Mouse (Mus musculus) MEL (cell line): ENCODE measurements around the gene Tmem179b. TPM values are rescaled to one million over a fixed set of nuclear protein-coding genes. Genes with fewer than 3 reads are reported as not detected.

ENCODE experiments used
- DNase-seq: peaks from one replicate; pipeline ENCODE4 v3.0.0; 2011; ENCODE audit warnings: low read depth, low spot score
- H3K27ac ChIP-seq: 2 replicates; pipeline ENCODE4 v1.5.1; 2012; ENCODE audit warnings: low read depth, mild to moderate bottlenecking, control low read depth, low read length, moderate library complexity; ENCODE audit not compliant: control insufficient read depth
- H3K27me3 ChIP-seq, 2 experiments: fragments of 150-350 bp in 1 of 2; sonication (generic) in 1 of 2; 2 replicates each; pipeline ENCODE4 v1.6.1; 2012; ENCODE audit warnings: low read length in 2 of 2, mild to moderate bottlenecking in 2 of 2, improper control_type of control experiment in 1 of 2, moderate library complexity in 1 of 2; ENCODE audit not compliant: insufficient read depth in 2 of 2, control insufficient read depth in 1 of 2
- H3K36me3 ChIP-seq, 2 experiments: 2 replicates each; pipeline ENCODE4 v1.6.1; 2012 to 2014; ENCODE audit warnings: low read length in 2 of 2, improper control_type of control experiment in 1 of 2, inconsistent platforms in 1 of 2, mild to moderate bottlenecking in 1 of 2; ENCODE audit not compliant: insufficient read depth in 2 of 2, control insufficient read depth in 1 of 2
- H3K4me1 ChIP-seq, 2 experiments: fragments of 150-350 bp in 1 of 2; sonication (generic) in 1 of 2; 2 replicates each; pipeline ENCODE4 v1.6.1; 2012; ENCODE audit warnings: low read length in 2 of 2, improper control_type of control experiment in 1 of 2, mild to moderate bottlenecking in 1 of 2; ENCODE audit not compliant: insufficient read depth in 2 of 2, control insufficient read depth in 1 of 2
- H3K4me3 ChIP-seq, 2 experiments: fragments of 150-350 bp in 1 of 2; sonication (generic) in 1 of 2; 2 replicates each; pipeline ENCODE4 v1.5.1; 2012; ENCODE audit warnings: low read depth in 2 of 2, low read length in 2 of 2, mild to moderate bottlenecking in 2 of 2, moderate library complexity in 2 of 2, control low read depth in 1 of 2, improper control_type of control experiment in 1 of 2; ENCODE audit not compliant: control insufficient read depth in 1 of 2, insufficient read depth in 1 of 2
- H3K79me2 ChIP-seq: 2 replicates; pipeline ENCODE4 v1.6.1; 2012; ENCODE audit warnings: mild to moderate bottlenecking, low read length, moderate library complexity; ENCODE audit not compliant: control insufficient read depth, poor library complexity, insufficient read depth
- H3K9ac ChIP-seq: 2 replicates; pipeline ENCODE4 v1.6.1; 2012; ENCODE audit warnings: low read depth, mild to moderate bottlenecking, control low read depth, low read length, moderate library complexity; ENCODE audit not compliant: control insufficient read depth, poor library complexity, severe bottlenecking
- H3K9me3 ChIP-seq: fragments of 150-350 bp; sonication (generic); replicated peaks from 2 replicates; pipeline ENCODE4 v1.6.1; 2012; ENCODE audit warnings: mild to moderate bottlenecking, low read length, improper control_type of control experiment, moderate library complexity; ENCODE audit not compliant: insufficient read depth
- BHLHE40 ChIP-seq: IDR thresholded peaks from 2 replicates; pipeline ENCODE4 v1.6.1; 2012; ENCODE audit warnings: low read depth, mild to moderate bottlenecking, inconsistent platforms, low read length, improper control_type of control experiment, borderline replicate concordance
- ELF1 ChIP-seq: IDR thresholded peaks from 2 replicates; pipeline ENCODE4 v1.6.1; 2014; ENCODE audit warnings: low read depth, mild to moderate bottlenecking, inconsistent platforms, low read length, improper control_type of control experiment, moderate library complexity
- ETS1 ChIP-seq: IDR thresholded peaks from 2 replicates; pipeline ENCODE4 v1.6.1; 2012; ENCODE audit warnings: low read depth, mild to moderate bottlenecking, inconsistent platforms, low read length, improper control_type of control experiment, moderate library complexity
- GABPA ChIP-seq: IDR thresholded peaks from 2 replicates; pipeline ENCODE4 v1.6.1; 2012; ENCODE audit warnings: low read depth, mild to moderate bottlenecking, inconsistent platforms, low read length, improper control_type of control experiment, moderate library complexity
- GATA1 ChIP-seq: IDR thresholded peaks from 2 replicates; pipeline ENCODE4 v1.6.1; 2011; ENCODE audit warnings: low read depth, low read length, improper control_type of control experiment
- KAT2A ChIP-seq: conservative IDR thresholded peaks from 2 replicates; pipeline ENCODE4 v1.6.1; 2012; ENCODE audit warnings: low read depth, low read length, improper control_type of control experiment, inconsistent platforms
- MAX ChIP-seq: IDR thresholded peaks from 2 replicates; pipeline ENCODE4 v1.6.1; 2011; ENCODE audit warnings: low read length, improper control_type of control experiment
- MEF2A ChIP-seq: IDR thresholded peaks from 2 replicates; pipeline ENCODE4 v1.6.1; 2014; ENCODE audit warnings: low read depth, mild to moderate bottlenecking, inconsistent platforms, low read length, improper control_type of control experiment; ENCODE audit not compliant: poor library complexity, insufficient replicate concordance, severe bottlenecking; ENCODE audit errors: extremely low read depth
- MXI1 ChIP-seq: IDR thresholded peaks from 2 replicates; pipeline ENCODE4 v1.6.1; 2011; ENCODE audit warnings: mild to moderate bottlenecking, low read depth, low read length, improper control_type of control experiment
- MYC ChIP-seq: IDR thresholded peaks from 2 replicates; pipeline ENCODE4 v1.6.1; 2011; ENCODE audit warnings: low read depth, mild to moderate bottlenecking, low read length, improper control_type of control experiment, moderate library complexity
- NELFE ChIP-seq: IDR thresholded peaks from 2 replicates; pipeline ENCODE4 v1.6.1; 2011; ENCODE audit warnings: low read depth, low read length, improper control_type of control experiment
- NRF1 ChIP-seq: IDR thresholded peaks from 2 replicates; pipeline ENCODE4 v1.6.1; 2014; ENCODE audit warnings: low read depth, mild to moderate bottlenecking, inconsistent platforms, low read length, improper control_type of control experiment, moderate library complexity; ENCODE audit not compliant: poor library complexity, insufficient read depth, severe bottlenecking
- SIN3A ChIP-seq: IDR thresholded peaks from 2 replicates; pipeline ENCODE4 v1.6.1; 2012; ENCODE audit warnings: low read length, improper control_type of control experiment, inconsistent platforms
- TAL1 ChIP-seq: IDR thresholded peaks from 2 replicates; pipeline ENCODE4 v1.6.1; 2012; ENCODE audit warnings: mild to moderate bottlenecking, inconsistent platforms, low read length, moderate library complexity, mixed read lengths
- TBP ChIP-seq: IDR thresholded peaks from 2 replicates; pipeline ENCODE4 v1.8.0; 2011; ENCODE audit warnings: low read depth, low read length, improper control_type of control experiment
- ZC3H11A ChIP-seq: IDR thresholded peaks from 2 replicates; pipeline ENCODE4 v1.6.1; 2012; ENCODE audit warnings: low read depth, mild to moderate bottlenecking, inconsistent platforms, low read length, improper control_type of control experiment
- ZMIZ1 ChIP-seq: IDR thresholded peaks from 2 replicates; pipeline ENCODE4 v1.6.1; 2012; ENCODE audit warnings: low read depth, mild to moderate bottlenecking, inconsistent platforms, low read length, improper control_type of control experiment, moderate library complexity
- polyA plus RNA-seq, 2 experiments: library from polyadenylated mRNA; stranded (reverse) in 1 of 2; unstranded in 1 of 2; fragments of >175 nt in 1 of 2; fragments of >200 nt in 1 of 2; gene quantifications; 2 replicates each; pipeline versions ENCODE4 v1.2.1 to v1.2.4; 2012; ENCODE audit warnings: low replicate concordance in 2 of 2, low read depth in 1 of 2; ENCODE audit not compliant: insufficient read length in 2 of 2, insufficient read depth in 1 of 2, missing spikeins in 1 of 2
- total RNA-seq: library from RNA; depleted of rRNA; stranded (reverse); fragments of 300-350 nt; gene quantifications from 2 replicates; pipeline ENCODE4 v1.2.3, GENCODE M21; 2012; rRNA removed

The Tmem179b gene
- total and polyA plus RNA-seq, 3 experiments = 60.0 to 101 TPM; not detected in 1

DNA sequence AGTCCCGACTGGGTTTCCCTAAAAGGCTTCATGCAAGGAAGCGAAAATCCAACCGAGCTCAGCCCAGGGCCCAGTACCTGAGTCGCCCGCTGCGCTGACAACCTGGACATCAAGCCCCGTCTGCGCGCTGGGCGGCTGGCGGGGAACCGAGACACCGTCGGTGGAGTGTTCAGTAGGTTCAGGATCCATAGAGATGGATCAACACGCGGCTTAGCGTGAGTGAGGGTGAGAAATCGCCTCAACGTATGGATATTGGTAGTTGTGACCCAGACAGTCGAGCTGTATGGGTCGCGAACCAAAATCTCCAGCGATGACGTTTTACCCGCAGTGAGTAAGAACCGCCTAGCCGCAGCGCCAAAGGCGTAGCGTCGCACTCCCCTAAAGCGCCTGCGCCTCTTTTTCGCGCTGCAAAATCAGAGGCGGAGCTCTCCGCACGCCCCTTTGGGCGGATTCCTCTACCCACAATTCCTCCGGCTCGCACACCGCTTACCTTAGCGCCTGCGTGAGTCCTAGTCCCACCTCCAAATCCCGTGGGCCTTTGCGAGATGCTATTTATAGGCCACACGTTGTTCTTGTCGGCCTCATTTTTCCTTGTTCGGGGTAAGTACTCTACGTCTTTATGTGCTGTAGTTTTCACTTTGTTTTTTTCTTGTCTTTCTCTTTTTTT, 51.2 kb downstream of the Tmem179b start, which contains the start of gene Slc3a2 (continued):
- TF ChIP-seq NRF1 (peak; percentile 93), GABPA (no peak), NELFE (peak; percentile 99)

DNA sequence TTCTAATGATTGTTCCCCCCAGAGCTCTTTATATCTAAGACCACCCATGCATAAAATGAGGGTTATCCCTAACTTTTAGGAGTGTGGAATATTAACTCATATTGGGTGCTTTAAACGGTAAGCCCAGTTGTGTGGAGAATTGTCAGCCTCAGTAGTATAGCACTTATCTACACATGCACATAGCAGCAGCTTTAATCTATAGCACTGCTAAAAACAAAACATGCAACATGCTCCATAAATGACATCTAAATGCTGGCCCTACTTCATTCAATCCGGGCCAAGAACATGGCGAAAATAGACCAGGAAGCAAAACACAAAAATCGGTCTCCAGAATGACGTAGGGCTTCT, 51.7 kb downstream of the Tmem179b start:
- peaks cover 12 to 22% of the 10 kb centered on the region in 2 experiments for H3K36me3 ChIP-seq
- no peaks in the 10 kb centered on the region for H3K27me3 ChIP-seq
- H3K9ac ChIP-seq = peak overlapping the region; percentile 89
- H3K79me2 ChIP-seq = peaks cover 36% of the 10 kb centered on the region
- peak overlapping the region; percentile 51 to 83 for H3K4me3 ChIP-seq
- peaks cover 0 to 7% of the 10 kb centered on the region in 2 experiments; a peak in 1 of 4 replicates for H3K4me1 ChIP-seq
- peak; percentile 49; the same call in 1 of the 2 replicates for TF ChIP-seq MAX
- no peak for TF ChIP-seq ELF1
- peak; percentile 17; the same call in 1 of the 2 replicates for TF ChIP-seq TAL1
- no peak for TF ChIP-seq KAT2A
- TF ChIP-seq GATA1 = no peak
- no peak for TF ChIP-seq MEF2A
- no peak for TF ChIP-seq TBP
- peak; percentile 74; the same call in 1 of the 2 replicates for TF ChIP-seq MYC
- no peak for TF ChIP-seq ZC3H11A
- no peak for TF ChIP-seq NELFE
- TF ChIP-seq SIN3A = peak; percentile 88
- no peak for TF ChIP-seq ZMIZ1
- TF ChIP-seq MXI1 = peak; percentile 91
- no peak for TF ChIP-seq BHLHE40
- TF ChIP-seq ETS1 = 0 out of 2 replicates have a peak, but pooled peaks have one; percentile 25
- TF ChIP-seq, all 39 proteins: peak for 6
- no peak for DNase-seq
- Histone ChIP-seq H3K27ac (peak overlapping the region; percentile 94), H3K9me3 (no peaks in the 10 kb centered on the region)

Other genes with a start within 250 kb of the Tmem179b start
Only the 30 nearest of the 33 such genes appear.
- gene Slc22a6, start 156.4 kb downstream of the Tmem179b start, total RNA-seq = not detected in 2 replicates
- gene Slc22a6, start 156.4 kb downstream of the Tmem179b start, polyA plus RNA-seq = not detected
- under 0.01 TPM in 1 of 2 replicates, not detected in the other for gene Chrm1, start 110.7 kb downstream of the Tmem179b start, total RNA-seq
- gene Chrm1, start 110.7 kb downstream of the Tmem179b start, polyA plus RNA-seq = under 1 TPM in 1 of 2 experiments, not detected in 1; 0.01 TPM
- gene Slc3a2, start 51.1 kb downstream of the Tmem179b start, total RNA-seq = 164 and 253 TPM in 2 replicates
- 100 to 1,000 TPM; 428 to 670 TPM for gene Slc3a2, start 51.1 kb downstream of the Tmem179b start, polyA plus RNA-seq
- gene Wdr74, start 38.6 kb downstream of the Tmem179b start, total RNA-seq = 158 and 208 TPM in 2 replicates
- gene Wdr74, start 38.6 kb downstream of the Tmem179b start, polyA plus RNA-seq = 100 to 1,000 TPM; 208 to 803 TPM
- 3.0 and 3.3 TPM in 2 replicates for gene 1700092M07Rik, start 33.7 kb downstream of the Tmem179b start, total RNA-seq
- 1 to 10 TPM in 1 of 2 experiments, not detected in 1; 4.3 TPM for gene 1700092M07Rik, start 33.7 kb downstream of the Tmem179b start, polyA plus RNA-seq
- gene Stx5a, start 33.1 kb downstream of the Tmem179b start, total RNA-seq = 27.5 and 28.7 TPM in 2 replicates
- 10 to 100 TPM in 1 of 2 experiments, not detected in 1; 50.0 TPM for gene Stx5a, start 33.1 kb downstream of the Tmem179b start, polyA plus RNA-seq
- gene Nxf1, start 17.4 kb downstream of the Tmem179b start, total RNA-seq = 107 and 122 TPM in 2 replicates
- 100 to 1,000 TPM; 231 to 296 TPM for gene Nxf1, start 17.4 kb downstream of the Tmem179b start, polyA plus RNA-seq
- 7.5 and 7.8 TPM in 2 replicates for gene Tmem223, start 3.5 kb downstream of the Tmem179b start, total RNA-seq
- 10 to 100 TPM in 1 of 2 experiments, not detected in 1; 23.2 TPM for gene Tmem223, start 3.5 kb downstream of the Tmem179b start, polyA plus RNA-seq
- 15.3 and 18.3 TPM in 2 replicates for gene Taf6l, start 11.9 kb upstream of the Tmem179b start, total RNA-seq
- 10 to 100 TPM in 1 of 2 experiments, not detected in 1; 25.5 TPM for gene Taf6l, start 11.9 kb upstream of the Tmem179b start, polyA plus RNA-seq
- 165 and 188 TPM in 2 replicates for gene Polr2g, start 24.1 kb upstream of the Tmem179b start, total RNA-seq
- gene Polr2g, start 24.1 kb upstream of the Tmem179b start, polyA plus RNA-seq = 100 to 1,000 TPM in 1 of 2 experiments, not detected in 1; 181 TPM
- gene Zbtb3, start 28.1 kb upstream of the Tmem179b start, total RNA-seq = 2.6 and 2.9 TPM in 2 replicates
- gene Zbtb3, start 28.1 kb upstream of the Tmem179b start, polyA plus RNA-seq = 1 to 10 TPM in 1 of 2 experiments, not detected in 1; 2.4 TPM
- gene Ttc9c, start 44.9 kb upstream of the Tmem179b start, total RNA-seq = 22.9 and 24.2 TPM in 2 replicates
- gene Ttc9c, start 44.9 kb upstream of the Tmem179b start, polyA plus RNA-seq = 10 to 100 TPM in 1 of 2 experiments, not detected in 1; 29.8 TPM
- gene Hnrnpul2, start 45.5 kb upstream of the Tmem179b start, total RNA-seq = 39.4 and 44.6 TPM in 2 replicates
- gene Hnrnpul2, start 45.5 kb upstream of the Tmem179b start, polyA plus RNA-seq = 100 to 1,000 TPM; 106 to 174 TPM
- gene AC129217.1, start 55.3 kb upstream of the Tmem179b start, total RNA-seq = 0.23 TPM in 1 of 2 replicates, not detected in the other
- gene AC129217.1, start 55.3 kb upstream of the Tmem179b start, polyA plus RNA-seq = 10 to 100 TPM in 1 of 2 experiments, not detected in 1; 53.4 TPM
- 26.0 and 29.5 TPM in 2 replicates for gene Bscl2, start 63.0 kb upstream of the Tmem179b start, total RNA-seq
- gene Bscl2, start 63.0 kb upstream of the Tmem179b start, polyA plus RNA-seq = 10 to 100 TPM in 1 of 2 experiments, not detected in 1; 51.3 TPM
- gene Gng3, start 64.7 kb upstream of the Tmem179b start, total RNA-seq = 0.15 and 0.29 TPM in 2 replicates
- 1 to 10 TPM in 1 of 2 experiments, not detected in 1; 2.5 TPM for gene Gng3, start 64.7 kb upstream of the Tmem179b start, polyA plus RNA-seq
- 0.15 and 0.26 TPM in 2 replicates for gene Lrrn4cl, start 76.3 kb upstream of the Tmem179b start, total RNA-seq
- under 1 TPM in 1 of 2 experiments, not detected in 1; 0.54 TPM for gene Lrrn4cl, start 76.3 kb upstream of the Tmem179b start, polyA plus RNA-seq
- 179 and 187 TPM in 2 replicates for gene Ubxn1, start 97.0 kb upstream of the Tmem179b start, total RNA-seq
- 100 to 1,000 TPM in 1 of 2 experiments, not detected in 1; 366 TPM for gene Ubxn1, start 97.0 kb upstream of the Tmem179b start, polyA plus RNA-seq
- 46.3 and 49.4 TPM in 2 replicates for gene Uqcc3, start 106.5 kb upstream of the Tmem179b start, total RNA-seq
- 10 to 100 TPM in 1 of 2 experiments, not detected in 1; 55.0 TPM for gene Uqcc3, start 106.5 kb upstream of the Tmem179b start, polyA plus RNA-seq
- 10.3 and 15.5 TPM in 2 replicates for gene Lbhd1, start 109.3 kb upstream of the Tmem179b start, total RNA-seq
- gene Lbhd1, start 109.3 kb upstream of the Tmem179b start, polyA plus RNA-seq = 100 to 1,000 TPM in 1 of 2 experiments, 10 to 100 TPM in 1; 46.5 to 123 TPM
- not detected in 2 replicates for gene Gm49403, start 109.5 kb upstream of the Tmem179b start, total RNA-seq
- not detected for gene Gm49403, start 109.5 kb upstream of the Tmem179b start, polyA plus RNA-seq
- gene 1810009A15Rik, start 114.4 kb upstream of the Tmem179b start, total RNA-seq = 171 and 184 TPM in 2 replicates
- 100 to 1,000 TPM in 1 of 2 experiments, not detected in 1; 189 TPM for gene 1810009A15Rik, start 114.4 kb upstream of the Tmem179b start, polyA plus RNA-seq
- 0.77 TPM in 1 of 2 replicates, not detected in the other for gene Gm49416, start 114.5 kb upstream of the Tmem179b start, total RNA-seq
- gene Gm49416, start 114.5 kb upstream of the Tmem179b start, polyA plus RNA-seq = 10 to 100 TPM in 1 of 2 experiments, not detected in 1; 31.2 TPM
- gene Ints5, start 118.5 kb upstream of the Tmem179b start, total RNA-seq = 38.1 and 43.9 TPM in 2 replicates
- 10 to 100 TPM in 1 of 2 experiments, not detected in 1; 51.5 TPM for gene Ints5, start 118.5 kb upstream of the Tmem179b start, polyA plus RNA-seq
- gene Ganab, start 123.6 kb upstream of the Tmem179b start, total RNA-seq = 104 and 122 TPM in 2 replicates
- gene Ganab, start 123.6 kb upstream of the Tmem179b start, polyA plus RNA-seq = 100 to 1,000 TPM in 1 of 2 experiments, not detected in 1; 123 TPM
- 21.0 and 26.2 TPM in 2 replicates for gene B3gat3, start 145.9 kb upstream of the Tmem179b start, total RNA-seq
- 10 to 100 TPM in 1 of 2 experiments, not detected in 1; 35.4 TPM for gene B3gat3, start 145.9 kb upstream of the Tmem179b start, polyA plus RNA-seq
- 1.6 and 4.1 TPM in 2 replicates for gene Rom1, start 154.9 kb upstream of the Tmem179b start, total RNA-seq
- 1 to 10 TPM in 1 of 2 experiments, not detected in 1; 3.1 TPM for gene Rom1, start 154.9 kb upstream of the Tmem179b start, polyA plus RNA-seq
- 13.0 and 16.6 TPM in 2 replicates for gene Eml3, start 155.1 kb upstream of the Tmem179b start, total RNA-seq
- gene Eml3, start 155.1 kb upstream of the Tmem179b start, polyA plus RNA-seq = 10 to 100 TPM in 1 of 2 experiments, not detected in 1; 23.4 TPM
- 150 and 171 TPM in 2 replicates for gene Mta2, start 167.4 kb upstream of the Tmem179b start, total RNA-seq
- gene Mta2, start 167.4 kb upstream of the Tmem179b start, polyA plus RNA-seq = 100 to 1,000 TPM; 116 to 167 TPM
- 54.6 and 54.9 TPM in 2 replicates for gene Tut1, start 179.4 kb upstream of the Tmem179b start, total RNA-seq
- gene Tut1, start 179.4 kb upstream of the Tmem179b start, polyA plus RNA-seq = 10 to 100 TPM in 1 of 2 experiments, not detected in 1; 68.2 TPM